Mouse (Mus musculus) megakaryocyte, embryonic 14.5 days (primary cell): Measurements from ENCODE around the gene Gm49711. TPM values are rescaled to one million over a fixed set of nuclear protein-coding genes. Genes with fewer than 3 reads are reported as not detected.

ENCODE experiments used
- H3K27me3 ChIP-seq: replicated peaks from 2 replicates; pipeline ENCODE3; 2012; ENCODE audit warnings: inconsistent platforms
- H3K36me3 ChIP-seq: replicated peaks from 2 replicates; pipeline ENCODE3; 2012; ENCODE audit warnings: low read length, inconsistent platforms, mixed read lengths
- H3K4me1 ChIP-seq: 2 replicates; pipeline ENCODE4 v1.6.1; 2012; ENCODE audit warnings: inconsistent platforms
- H3K4me3 ChIP-seq: replicated peaks from 2 replicates; pipeline ENCODE3; 2012; ENCODE audit warnings: moderate library complexity, mild to moderate bottlenecking, inconsistent platforms
- H3K9me3 ChIP-seq: 2 replicates; pipeline ENCODE4 v1.6.1; 2012; ENCODE audit warnings: inconsistent platforms
- FLI1 ChIP-seq: IDR thresholded peaks from 2 replicates; pipeline ENCODE4 v1.6.1; 2012; ENCODE audit warnings: low read length, inconsistent platforms, mixed read lengths
- GATA1 ChIP-seq: IDR thresholded peaks from 3 replicates; pipeline ENCODE4 v1.6.1; 2012; ENCODE audit warnings: mixed read lengths, low read length, inconsistent platforms, borderline replicate concordance
- polyA plus RNA-seq: library from polyadenylated mRNA; stranded (reverse); fragments of >175 nt; gene quantifications from 2 replicates; pipeline ENCODE4 v1.2.3, GENCODE M21; 2012; ENCODE audit warnings: low replicate concordance; ENCODE audit not compliant: insufficient read depth

Gene Gm49711
- polyA plus RNA-seq, 1 experiment: not detected

GRCm38 (mm10) chr16:92139386-92140261 lies 81.5 kb downstream of the Gm49711 start:
- no peaks in the 10 kb centered on the region for H3K4me1 ChIP-seq
- peaks cover 48% of the 10 kb centered on the region for H3K9me3 ChIP-seq
- no peak for TF ChIP-seq FLI1
- TF ChIP-seq GATA1: no peak
- H3K4me3 ChIP-seq: no peak overlapping the region
- H3K27me3 ChIP-seq: peaks cover 17% of the 10 kb centered on the region
- no peaks in the 10 kb centered on the region for H3K36me3 ChIP-seq

- no peaks in the 10 kb centered on the region for H3K4me1 ChIP-seq
- TF ChIP-seq FLI1: no peak
- no peak for TF ChIP-seq GATA1
- peaks cover 48% of the 10 kb centered on the region for H3K9me3 ChIP-seq
- peaks cover 13% of the 10 kb centered on the region for H3K27me3 ChIP-seq
- H3K36me3 ChIP-seq: no peaks in the 10 kb centered on the region
- no peak overlapping the region for H3K4me3 ChIP-seq
Observed at GRCm38 (mm10) chr16:92140328-92140727, 82.2 kb downstream of the Gm49711 start.

- H3K27me3 ChIP-seq: peaks cover 13% of the 10 kb centered on the region
- no peaks in the 10 kb centered on the region for H3K36me3 ChIP-seq
- H3K9me3 ChIP-seq: peaks cover 49% of the 10 kb centered on the region
- TF ChIP-seq FLI1: no peak
- no peak overlapping the region for H3K4me3 ChIP-seq
- no peaks in the 10 kb centered on the region for H3K4me1 ChIP-seq
Observed at GRCm38 (mm10) chr16:92141021-92141420, 82.9 kb downstream of the Gm49711 start.

- H3K36me3 ChIP-seq: no peaks in the 10 kb centered on the region
- H3K4me1 ChIP-seq: no peaks in the 10 kb centered on the region
- H3K4me3 ChIP-seq: no peak overlapping the region
- no peak for TF ChIP-seq FLI1
- no peak for TF ChIP-seq GATA1
- H3K9me3 ChIP-seq: peaks cover 46% of the 10 kb centered on the region
- H3K27me3 ChIP-seq: peaks cover 17% of the 10 kb centered on the region
Observed at GRCm38 (mm10) chr16:92142426-92143012, 84.4 kb downstream of the Gm49711 start.

DNA sequence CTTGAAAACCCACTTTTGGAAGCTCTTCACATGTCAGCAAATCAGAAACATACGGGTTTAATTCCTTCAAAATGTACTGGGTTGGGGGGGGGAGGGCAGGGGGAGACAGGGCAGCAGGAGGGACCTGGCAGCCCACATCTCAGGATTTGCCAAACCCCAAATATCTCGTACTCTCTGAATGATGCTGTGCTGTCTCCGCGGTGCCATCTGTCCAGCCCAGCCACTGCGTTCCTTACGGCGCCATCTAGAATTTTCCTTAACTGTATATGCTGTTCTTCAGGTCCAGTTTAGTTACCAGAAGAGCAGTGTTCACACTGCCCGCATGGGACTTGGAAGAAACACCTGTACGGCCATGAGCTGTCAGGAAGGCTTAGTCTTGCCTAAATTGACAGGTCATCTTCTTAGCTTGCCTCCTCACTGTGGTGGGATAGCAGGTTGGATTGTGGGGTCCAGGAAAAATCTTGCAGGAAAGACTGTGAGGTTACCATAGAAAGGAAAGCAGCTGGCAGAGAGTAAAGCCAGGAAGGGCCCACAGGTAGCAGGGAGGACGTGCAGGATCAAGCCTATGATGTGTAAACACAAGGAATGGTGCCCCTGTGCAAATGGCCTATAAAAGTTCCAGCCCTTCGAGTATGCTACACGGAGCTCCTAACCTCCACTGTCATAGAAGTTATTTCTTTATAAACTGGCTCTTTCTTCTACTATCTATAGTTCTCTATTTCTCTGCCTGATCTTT lies 89.7 kb downstream of the Gm49711 start:
- Histone ChIP-seq H3K27me3 (peaks cover 36% of the 10 kb centered on the region), H3K4me1 (no peaks in the 10 kb centered on the region), H3K36me3 (no peaks in the 10 kb centered on the region), H3K9me3 (peaks cover 25% of the 10 kb centered on the region), H3K4me3 (no peak overlapping the region)
- TF ChIP-seq FLI1 (no peak), GATA1 (no peak)

- H3K9me3 ChIP-seq: peaks cover 20% of the 10 kb centered on the region
- no peaks in the 10 kb centered on the region for H3K4me1 ChIP-seq
- no peaks in the 10 kb centered on the region for H3K36me3 ChIP-seq
- no peak overlapping the region for H3K4me3 ChIP-seq
- peaks cover 33% of the 10 kb centered on the region for H3K27me3 ChIP-seq
- TF ChIP-seq FLI1 (no peak), GATA1 (no peak)
Observed at GRCm38 (mm10) chr16:92148367-92148728, 90.2 kb downstream of the Gm49711 start.

DNA sequence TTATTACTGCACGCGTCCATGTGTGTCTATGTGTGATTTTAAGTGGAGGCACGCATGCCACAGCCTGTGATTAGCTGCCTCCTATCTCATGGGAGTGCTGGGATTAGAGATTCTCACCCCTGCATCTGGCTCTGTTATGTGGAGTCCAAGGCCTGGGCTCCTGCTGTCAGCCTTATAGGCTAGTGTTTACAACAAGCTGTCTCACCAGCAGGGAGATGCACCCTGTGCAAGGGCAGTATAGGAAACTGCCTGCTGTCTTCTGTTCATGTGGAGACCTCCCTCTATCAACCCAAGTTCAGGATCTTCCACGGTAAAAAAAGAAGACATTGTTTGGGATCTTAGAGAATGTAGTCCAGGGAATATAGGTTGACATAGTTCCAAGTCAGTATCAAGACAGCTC lies 92.9 kb downstream of the Gm49711 start:
- peaks cover 52% of the 10 kb centered on the region for H3K27me3 ChIP-seq
- no peaks in the 10 kb centered on the region for H3K36me3 ChIP-seq
- TF ChIP-seq GATA1 (no peak), FLI1 (no peak)
- H3K4me3 ChIP-seq: no peak overlapping the region
- no peaks in the 10 kb centered on the region for H3K4me1 ChIP-seq
- H3K9me3 ChIP-seq: peaks cover 12% of the 10 kb centered on the region

DNA sequence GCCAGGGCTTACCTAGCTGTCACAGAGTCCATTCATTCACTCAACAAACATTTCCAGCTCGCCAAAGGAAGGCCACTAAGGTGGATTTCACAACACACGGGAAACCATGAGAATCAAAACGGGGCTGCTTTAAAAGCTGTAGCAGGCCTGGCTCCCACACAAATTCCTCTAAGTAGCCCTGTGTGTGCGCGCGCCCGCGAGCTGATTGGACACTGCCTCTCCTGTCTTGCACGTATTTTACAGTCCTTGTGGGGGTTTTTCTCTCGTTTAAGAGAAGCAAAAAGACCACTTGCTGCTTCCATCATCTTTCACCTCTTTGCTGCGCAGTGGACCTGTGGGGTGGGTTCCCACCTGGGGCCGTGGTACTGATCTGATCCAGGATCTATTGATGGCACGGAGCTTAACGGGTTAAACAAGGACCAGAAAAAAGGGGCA lies 99.9 kb downstream of the Gm49711 start:
- no peak for TF ChIP-seq FLI1
- no peak for TF ChIP-seq GATA1
- peaks cover 66% of the 10 kb centered on the region for H3K27me3 ChIP-seq
- H3K4me1 ChIP-seq: 0 out of 2 replicates have a peak, but pooled peaks cover 4% of the 10 kb centered on the region
- no peak overlapping the region for H3K4me3 ChIP-seq
- peaks cover 13% of the 10 kb centered on the region for H3K9me3 ChIP-seq
- no peaks in the 10 kb centered on the region for H3K36me3 ChIP-seq

DNA sequence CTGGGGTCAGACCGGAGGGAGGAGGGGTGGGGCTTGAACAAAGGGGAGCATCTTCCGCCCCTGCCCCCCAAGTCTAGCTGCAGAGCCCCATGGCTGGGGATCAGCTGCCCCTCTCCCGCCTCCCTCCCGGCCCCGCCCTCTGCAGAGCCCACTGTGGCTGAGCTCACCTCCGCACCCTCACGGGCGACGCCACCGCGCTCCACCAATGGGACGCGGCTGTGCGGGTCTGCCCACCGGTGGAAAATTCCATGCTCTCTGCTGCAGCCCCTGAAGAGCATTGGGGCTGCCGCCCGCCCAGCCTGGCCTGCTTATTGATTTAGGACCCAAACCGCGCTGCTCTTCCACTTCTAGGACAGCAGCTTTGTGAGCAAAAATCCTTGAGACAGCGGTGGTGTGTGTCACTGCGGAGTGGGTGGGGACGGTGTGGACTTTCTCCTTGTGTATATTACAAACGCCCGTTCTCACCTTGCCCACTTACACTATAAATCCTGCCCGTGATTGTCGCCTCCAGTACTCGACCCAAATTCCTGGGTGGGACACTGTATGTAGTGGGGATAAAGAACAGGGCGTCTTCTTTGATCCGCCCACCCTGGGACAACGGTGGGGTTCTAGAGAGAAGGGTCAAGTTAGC lies 100.5 kb downstream of the Gm49711 start:
- Histone ChIP-seq H3K4me3 (no peak overlapping the region), H3K36me3 (no peaks in the 10 kb centered on the region), H3K27me3 (peaks cover 63% of the 10 kb centered on the region), H3K9me3 (peaks cover 13% of the 10 kb centered on the region), H3K4me1 (0 out of 2 replicates have a peak, but pooled peaks cover 4% of the 10 kb centered on the region)
- TF ChIP-seq GATA1 (no peak), FLI1 (no peak)
